Mouse (Mus musculus) hindbrain, embryonic 16.5 days (tissue): Measurements from ENCODE around the gene D330020A13Rik. TPM values are rescaled to one million over a fixed set of nuclear protein-coding genes. Genes with fewer than 3 reads are reported as not detected.
A peak's percentile ranks its signal among the peaks of the same experiment; 100 is the strongest.
"Not testable (repeated sequence)": the region's sequence is repeated elsewhere in the genome, so short reads cannot be mapped to it uniquely, and the experiment has no call there.

ENCODE experiments used
- ATAC-seq: fragments of 200-750 bp; cut with Nextera tagmentation; 2 replicates; pipeline ENCODE4 v1.8.0; 2017; ENCODE audit warnings: moderate TSS enrichment, moderate library complexity
- H3K27ac ChIP-seq: fragments of 300-500 bp; sonication (generic); 2 replicates; pipeline ENCODE4 v1.5.1; 2014; ENCODE audit warnings: low read depth, mild to moderate bottlenecking, control low read depth, low read length, moderate library complexity
- H3K27me3 ChIP-seq: fragments of 300-500 bp; sonication (generic); replicated peaks from 2 replicates; pipeline ENCODE4 v1.6.1; 2014; ENCODE audit warnings: low read length; ENCODE audit not compliant: control insufficient read depth, insufficient read depth
- H3K36me3 ChIP-seq: fragments of 300-500 bp; sonication (generic); 2 replicates; pipeline ENCODE4 v1.6.1; 2014; ENCODE audit warnings: mild to moderate bottlenecking, low read length, moderate library complexity, mixed read lengths; ENCODE audit not compliant: control insufficient read depth, insufficient read depth
- H3K4me1 ChIP-seq: fragments of 300-500 bp; sonication (generic); 2 replicates; pipeline ENCODE4 v1.6.1; 2014; ENCODE audit warnings: low read depth, low read length; ENCODE audit not compliant: control insufficient read depth, insufficient read depth
- H3K4me2 ChIP-seq: fragments of 300-500 bp; sonication (generic); 2 replicates; pipeline ENCODE4 v1.6.1; 2014; ENCODE audit warnings: mild to moderate bottlenecking, low read length, control low read depth, moderate library complexity
- H3K4me3 ChIP-seq: fragments of 300-500 bp; sonication (generic); 2 replicates; pipeline ENCODE4 v1.5.1; 2014; ENCODE audit warnings: mild to moderate bottlenecking, low read length, control low read depth, moderate library complexity
- H3K9ac ChIP-seq: fragments of 300-500 bp; sonication (generic); 2 replicates; pipeline ENCODE4 v1.6.1; 2014; ENCODE audit warnings: low read depth, mild to moderate bottlenecking, control low read depth, low read length, moderate library complexity
- H3K9me3 ChIP-seq: fragments of 300-500 bp; sonication (generic); 2 replicates; pipeline ENCODE4 v1.6.1; 2014; ENCODE audit warnings: mild to moderate bottlenecking, low read length, moderate library complexity; ENCODE audit not compliant: control insufficient read depth
- WGBS: fragments of 180-500 bp; shearing (Covaris S2); extraction: QIAGEN DNeasy Blood & Tissue Kit; methylation state at CpG from one replicate; pipeline ENCODE4 v1.1.7; 2014; 5-methylcytosine and 5-hydroxymethylcytosine counted together
- polyA plus RNA-seq: library from polyadenylated mRNA; unstranded; fragments of >200 nt; fragmentation: Nextera tagmentation; extraction: Ambion mirVana; gene quantifications from 2 replicates; pipeline ENCODE4 v1.2.1, GENCODE M21; 2015

Gene D330020A13Rik
- polyA plus RNA-seq, 1 experiment from 2014 or later: 0.14 TPM

DNA sequence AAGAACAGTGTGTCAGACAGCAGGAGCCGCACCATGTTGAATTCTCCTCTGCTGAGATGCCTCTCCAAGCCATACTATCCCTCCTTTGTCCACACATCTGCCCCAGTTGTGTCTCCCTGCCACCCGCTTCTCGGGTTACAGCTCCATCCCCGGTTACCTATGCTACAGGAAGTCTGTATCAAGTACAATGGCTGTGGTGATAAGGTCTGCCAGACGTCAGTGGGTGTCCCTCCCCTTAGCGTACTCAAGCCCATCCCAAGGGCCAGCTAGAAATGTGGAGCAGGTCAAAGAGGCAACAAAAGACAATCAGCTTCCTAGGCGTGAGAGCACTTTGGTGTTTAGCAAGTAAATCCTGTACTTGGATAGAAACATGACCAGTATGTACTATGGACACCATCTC, 5.6 kb upstream of the D330020A13Rik start:
- 58% methylated on average over 7 of the region's 7 CpGs for WGBS
- no peak for ATAC-seq
- peaks cover 5% of the 10 kb centered on the region; the same call in 1 of the 2 replicates for H3K27me3 ChIP-seq
- H3K4me3 ChIP-seq: no peak overlapping the region
- no peak overlapping the region for H3K27ac ChIP-seq
- no peak overlapping the region for H3K4me2 ChIP-seq
- no peaks in the 10 kb centered on the region for H3K9me3 ChIP-seq
- H3K36me3 ChIP-seq: no peaks in the 10 kb centered on the region
- no peak overlapping the region for H3K9ac ChIP-seq
- no peaks in the 10 kb centered on the region for H3K4me1 ChIP-seq

DNA sequence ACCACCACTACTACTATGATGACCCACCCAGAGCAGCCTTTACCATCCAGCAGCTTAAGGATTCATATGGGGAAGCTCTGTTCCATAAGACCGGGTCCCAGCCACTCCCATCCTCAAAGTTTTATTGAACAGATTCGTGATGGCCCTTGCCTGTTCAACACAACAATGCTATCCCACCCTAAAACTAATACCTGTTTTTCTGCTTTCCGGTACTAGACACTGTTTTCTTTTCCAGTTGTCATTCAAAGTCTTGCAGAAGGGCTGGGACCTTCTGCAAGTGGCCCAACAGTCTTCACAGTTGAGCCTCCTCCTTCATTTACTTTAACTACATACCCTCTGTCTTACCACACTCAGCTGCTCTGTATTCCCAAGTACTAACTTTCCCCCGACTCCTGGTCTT, 4.7 kb upstream of the D330020A13Rik start:
- H3K36me3 ChIP-seq: no peaks in the 10 kb centered on the region
- H3K27me3 ChIP-seq: peaks cover 5% of the 10 kb centered on the region; the same call in 1 of the 2 replicates
- no peak overlapping the region for H3K27ac ChIP-seq
- no peak overlapping the region for H3K4me2 ChIP-seq
- H3K9ac ChIP-seq: no peak overlapping the region
- no peak for ATAC-seq
- WGBS: 91% methylated on average over 4 of the region's 4 CpGs
- no peaks in the 10 kb centered on the region for H3K4me1 ChIP-seq
- no peaks in the 10 kb centered on the region for H3K9me3 ChIP-seq
- no peak overlapping the region for H3K4me3 ChIP-seq

- no peak overlapping the region for H3K9ac ChIP-seq
- no peak overlapping the region for H3K4me3 ChIP-seq
- H3K27ac ChIP-seq: no peak overlapping the region
- no peak overlapping the region for H3K4me2 ChIP-seq
- H3K4me1 ChIP-seq: peaks cover 4% of the 10 kb centered on the region
- no peaks in the 10 kb centered on the region for H3K9me3 ChIP-seq
- no peak for ATAC-seq
- peaks cover 12% of the 10 kb centered on the region for H3K27me3 ChIP-seq
- WGBS: 77% methylated on average over 5 of the region's 7 CpGs
- H3K36me3 ChIP-seq: no peaks in the 10 kb centered on the region
These were observed 2.7 kb upstream of the D330020A13Rik start for GRCm38 (mm10) chr6:120291396-120292009.

DNA sequence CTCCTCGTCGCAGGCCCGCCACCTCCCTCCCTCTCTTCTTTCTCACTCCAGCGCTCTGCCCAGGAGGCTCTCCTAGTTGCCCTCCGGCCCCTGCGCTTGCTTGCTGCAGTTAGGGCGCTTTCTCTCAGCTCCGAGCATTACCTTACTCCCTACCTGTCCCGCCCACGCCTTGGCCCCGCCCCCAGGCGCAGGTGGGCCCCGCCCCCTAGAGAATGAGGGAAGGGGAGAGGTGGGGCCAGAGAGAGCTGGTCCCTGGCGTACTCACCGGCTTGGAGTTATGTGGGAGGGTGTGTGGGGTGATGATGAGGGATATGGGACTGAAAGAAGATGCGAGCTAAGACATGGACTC, 595 bp downstream of the D330020A13Rik start:
- ATAC-seq: peak; percentile 78
- Histone ChIP-seq H3K27ac (no peak overlapping the region), H3K4me2 (peak overlapping the region; percentile 100), H3K36me3 (no peaks in the 10 kb centered on the region), H3K9me3 (no peaks in the 10 kb centered on the region), H3K27me3 (peaks cover 12% of the 10 kb centered on the region), H3K9ac (peak overlapping the region; percentile 73), H3K4me1 (peaks cover 4% of the 10 kb centered on the region), H3K4me3 (peak overlapping the region; percentile 81)
- 2% methylated on average over 16 of the region's 16 CpGs for WGBS

GRCm38 (mm10) chr6:120296589-120296988, 2.4 kb downstream of the D330020A13Rik start:
- WGBS: 95% methylated on average over 2 of the region's 2 CpGs
- H3K27ac ChIP-seq, ATAC-seq, H3K4me2 ChIP-seq, H3K9me3 ChIP-seq, H3K36me3 ChIP-seq, H3K4me3 ChIP-seq, H3K9ac ChIP-seq, H3K4me1 ChIP-seq: not testable (repeated sequence)
- peaks cover 12% of the 10 kb centered on the region for H3K27me3 ChIP-seq

DNA sequence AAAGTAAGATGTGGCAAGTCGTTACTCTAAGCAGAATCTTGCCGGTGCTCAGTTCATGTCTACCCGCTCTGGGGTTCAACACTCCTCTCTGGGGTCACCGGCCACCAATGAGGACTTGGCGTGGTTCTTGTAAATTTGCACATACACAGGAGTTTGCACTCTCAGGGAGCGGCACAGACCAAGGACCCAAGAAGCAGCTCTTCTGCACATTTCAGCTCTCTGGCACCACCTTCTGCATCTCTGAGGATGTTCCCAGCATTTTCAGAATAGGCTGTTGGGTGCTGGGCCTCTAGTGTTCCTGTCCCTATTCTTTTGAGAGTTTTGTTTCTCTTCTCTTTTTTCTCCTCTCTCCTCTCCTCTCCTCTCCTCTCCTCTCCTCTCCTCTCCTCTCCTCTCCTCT, 7.0 kb downstream of the D330020A13Rik start:
- 25% methylated on average over 6 of the region's 6 CpGs for WGBS
- no peaks in the 10 kb centered on the region for H3K9me3 ChIP-seq
- no peak overlapping the region for H3K4me2 ChIP-seq
- H3K4me3 ChIP-seq: no peak overlapping the region
- H3K27ac ChIP-seq: no peak overlapping the region
- no peak overlapping the region for H3K9ac ChIP-seq
- peaks cover 1% of the 10 kb centered on the region for H3K27me3 ChIP-seq
- no peaks in the 10 kb centered on the region for H3K36me3 ChIP-seq
- no peak; the same call in 1 of the 2 replicates for ATAC-seq
- H3K4me1 ChIP-seq: no peaks in the 10 kb centered on the region

- Histone ChIP-seq H3K9me3 (no peaks in the 10 kb centered on the region), H3K4me1 (no peaks in the 10 kb centered on the region), H3K36me3 (no peaks in the 10 kb centered on the region), H3K27ac (no peak overlapping the region), H3K4me2 (peak overlapping the region; percentile 38), H3K9ac (no peak overlapping the region), H3K4me3 (no peak overlapping the region), H3K27me3 (no peaks in the 10 kb centered on the region; the same call in 1 of the 2 replicates)
- ATAC-seq: no peak
- 26% methylated on average over 16 of the region's 16 CpGs for WGBS
These were observed 8.7 kb downstream of the D330020A13Rik start for GRCm38 (mm10) chr6:120302755-120303316.

DNA sequence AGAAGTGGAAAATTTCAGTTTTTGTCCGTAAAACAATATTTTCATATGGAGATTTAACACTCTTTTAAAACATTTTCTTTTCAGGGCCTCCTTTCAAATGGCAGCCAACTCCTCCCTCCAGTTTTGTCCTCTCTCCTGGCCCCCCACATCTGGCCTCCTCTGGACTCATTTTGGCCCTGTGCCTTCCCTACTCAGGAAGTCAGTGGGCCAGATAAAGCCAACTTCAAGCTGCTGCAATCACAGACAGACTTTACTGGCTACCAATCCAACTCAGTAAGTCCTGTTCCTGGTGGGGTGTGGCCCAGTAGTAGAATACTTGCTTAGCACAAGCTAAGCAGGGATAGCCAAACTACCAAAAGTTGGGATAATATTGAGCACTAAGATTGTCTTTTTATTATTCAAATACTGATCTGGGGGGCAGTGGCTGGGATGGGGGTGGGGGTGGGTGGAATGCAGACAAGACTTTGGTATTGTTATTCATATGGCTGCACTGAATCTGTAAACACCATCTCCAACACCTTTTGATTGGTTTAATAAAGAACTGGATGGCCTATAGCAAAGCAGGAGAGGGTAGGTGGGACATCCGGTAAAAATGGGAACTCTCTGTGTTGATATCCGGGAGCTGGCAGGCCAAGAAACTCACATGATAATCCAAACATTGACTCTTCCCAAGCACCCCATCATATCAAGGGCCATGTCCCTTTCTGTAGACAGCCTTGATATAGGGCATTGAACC, 12.9 kb downstream of the D330020A13Rik start:
- 86% methylated on average over 3 of the region's 3 CpGs for WGBS
- Histone ChIP-seq H3K36me3 (no peaks in the 10 kb centered on the region), H3K4me3 (no peak overlapping the region), H3K27me3 (no peaks in the 10 kb centered on the region; the same call in 1 of the 2 replicates), H3K27ac (no peak overlapping the region), H3K4me2 (no peak overlapping the region), H3K9me3 (no peaks in the 10 kb centered on the region), H3K4me1 (no peaks in the 10 kb centered on the region), H3K9ac (no peak overlapping the region)
- ATAC-seq: no peak

GRCm38 (mm10) chr6:120309338-120309737, 15.2 kb downstream of the D330020A13Rik start:
- no peak for ATAC-seq
- Histone ChIP-seq H3K4me1 (no peaks in the 10 kb centered on the region), H3K9me3 (no peaks in the 10 kb centered on the region), H3K4me2 (no peak overlapping the region), H3K4me3 (no peak overlapping the region), H3K36me3 (no peaks in the 10 kb centered on the region), H3K27me3 (no peaks in the 10 kb centered on the region), H3K27ac (no peak overlapping the region), H3K9ac (no peak overlapping the region)
- WGBS: 67% methylated on average over 9 of the region's 9 CpGs
